Mouse (Mus musculus) left cerebral cortex, postnatal 36 days (tissue): ENCODE data around the gene Slc19a1. TPM values are rescaled to one million over a fixed set of nuclear protein-coding genes. Genes with fewer than 3 reads are reported as not detected.

ENCODE experiments used
- DNase-seq, 2 experiments: peaks; one replicate each; pipeline ENCODE4 v3.0.0; 2021 to 2022; ENCODE audit warnings: low spot score in 2 of 2, mixed read lengths in 1 of 2
- intact Hi-C: fragments of 180-260 bp; cut with DNase I; formaldehyde crosslinking; loops from one replicate; pipeline ENCODE4 v1.15.1; 2025
- total RNA-seq, 2 experiments: library from RNA; stranded (reverse); gene quantifications; 2 replicates each; pipeline ENCODE4 v1.2.3; 2021

Gene Slc19a1
- total RNA-seq, 2 experiments from 2014 or later: 22.1 to 23.0 TPM

GRCm38 (mm10) chr10:77030666-77031065 lies 1.4 kb upstream of the Slc19a1 start:
- intact Hi-C loops: loop anchor here (5.0 kb wide), 1 partner anchor 68 kb away; the partner anchor contains the start of gene Pcbp3
- no peak for DNase-seq

GRCm38 (mm10) chr10:77032591-77033322 lies 716 bp downstream of the Slc19a1 start:
- DNase-seq: peak; percentile 92 to 93
- intact Hi-C loops: loop anchor here (5.0 kb wide), 1 partner anchor 70 kb away; the partner anchor contains the start of gene Pcbp3

GRCm38 (mm10) chr10:77033323-77034025 lies 1.4 kb downstream of the Slc19a1 start:
- intact Hi-C loops: loop anchor here (5.0 kb wide), 1 partner anchor 71 kb away; the partner anchor contains the start of gene Pcbp3
- DNase-seq: peak; percentile 67 to 70

DNA sequence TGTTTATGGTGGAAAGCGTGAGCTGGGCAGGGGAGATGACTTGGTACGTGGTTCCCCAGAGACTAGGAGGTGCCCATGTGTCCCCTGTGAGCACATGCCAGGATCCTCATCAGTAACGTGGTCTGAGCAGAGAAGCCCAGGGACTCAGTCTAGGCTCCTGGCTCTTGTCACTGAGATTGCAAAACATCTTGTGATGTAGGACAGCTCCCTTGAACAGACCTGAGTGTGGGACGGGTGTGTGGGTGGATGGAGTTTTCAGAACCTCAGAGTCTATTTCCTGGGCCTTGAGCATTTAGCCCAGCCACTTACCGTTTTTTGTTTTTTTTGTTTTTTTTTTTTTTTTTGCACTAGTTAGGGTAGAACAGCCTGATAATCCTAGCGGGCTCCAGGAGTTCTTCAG lies 3.4 kb downstream of the Slc19a1 start:
- DNase-seq: peak; percentile 72 to 80
- intact Hi-C loops: no loop called here

DNA sequence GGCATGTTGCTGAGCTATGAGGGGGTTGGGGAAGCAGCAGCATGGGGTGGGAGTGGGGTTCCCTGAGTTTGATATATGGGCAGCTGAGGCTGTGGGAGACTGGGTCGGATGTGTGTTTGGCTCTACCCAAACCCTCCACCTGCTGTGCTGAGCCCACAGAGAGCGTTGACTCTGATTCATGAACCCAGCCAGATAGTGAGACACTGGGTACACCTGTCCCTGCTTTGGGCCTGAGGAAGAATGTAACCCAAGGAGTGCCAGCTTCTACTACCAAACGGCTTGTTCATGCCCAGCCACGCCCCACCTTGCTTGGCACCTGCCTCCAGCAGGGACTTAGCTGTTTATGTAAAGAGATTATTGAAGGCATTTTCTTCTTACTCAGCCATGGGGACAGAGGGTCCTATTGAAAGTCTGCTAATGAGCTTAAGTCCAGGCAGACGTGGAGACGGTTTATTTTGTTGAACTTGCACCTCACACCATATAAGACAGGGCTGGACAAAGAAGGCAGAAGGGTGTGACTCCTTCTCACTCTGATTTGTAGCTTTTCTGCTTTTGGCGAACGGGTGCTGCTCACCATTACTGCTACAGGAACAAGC lies 6.6 kb downstream of the Slc19a1 start:
- DNase-seq: no peak
- intact Hi-C loops: no loop called here

- intact Hi-C loops: no loop called here
- DNase-seq: no peak
Observed at GRCm38 (mm10) chr10:77048196-77048595, 16.2 kb downstream of the Slc19a1 start.

- intact Hi-C loops: no loop called here
- no peak for DNase-seq
Observed at GRCm38 (mm10) chr10:77048606-77049005, 16.6 kb downstream of the Slc19a1 start.

- intact Hi-C loops: no loop called here
- DNase-seq: no peak
Observed at GRCm38 (mm10) chr10:77056768-77057167, 24.7 kb downstream of the Slc19a1 start.

DNA sequence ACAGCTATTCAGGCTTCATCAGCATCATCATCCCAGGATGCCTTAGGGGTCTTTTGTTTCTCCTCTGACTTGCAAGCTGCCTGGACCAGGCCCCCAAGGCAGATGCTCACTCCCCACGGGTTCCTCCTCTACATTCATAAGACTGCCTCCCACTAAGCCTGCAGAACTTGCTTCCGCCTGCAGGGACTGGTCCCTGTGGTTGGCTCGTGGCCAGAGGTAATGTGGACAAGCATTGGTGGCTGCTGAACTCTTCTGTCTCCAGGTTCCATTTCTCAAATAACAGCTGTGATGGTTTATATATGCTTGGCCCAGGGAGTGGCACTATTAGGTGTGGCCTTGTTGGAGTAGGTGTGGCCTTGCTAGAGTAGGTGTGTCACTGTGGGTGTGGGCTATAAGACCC lies 29.4 kb downstream of the Slc19a1 start:
- no peak for DNase-seq
- intact Hi-C loops: no loop called here

DNA sequence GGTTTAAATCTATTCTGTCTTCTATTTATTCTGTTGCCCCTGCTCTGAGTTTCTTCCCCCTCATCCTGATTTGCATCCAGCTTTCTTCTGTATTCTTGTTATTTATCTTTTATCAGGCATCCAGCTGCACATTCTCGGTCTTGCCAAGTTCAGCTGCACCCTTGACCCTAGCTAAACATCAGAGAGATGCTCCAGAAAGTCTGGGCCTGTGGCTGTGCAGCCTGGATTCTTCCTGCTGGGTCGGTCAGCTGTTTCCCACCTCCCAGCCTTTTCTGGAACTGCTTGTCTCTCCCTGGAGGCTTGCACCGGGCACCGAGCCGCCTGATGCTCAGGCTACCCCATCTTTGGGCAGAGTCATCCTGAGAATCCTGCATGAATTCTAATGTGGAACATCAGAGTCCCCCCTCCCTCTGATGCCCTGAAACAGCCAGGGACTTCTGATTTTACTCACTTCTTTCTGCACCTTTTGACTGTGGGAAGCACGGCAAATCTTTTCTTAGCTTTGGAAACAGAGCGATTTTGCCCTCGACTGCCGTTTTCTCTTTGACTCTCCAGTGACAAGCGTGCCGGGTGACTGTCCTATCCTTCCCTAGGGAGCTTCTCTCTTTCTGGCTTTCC lies 30.5 kb downstream of the Slc19a1 start:
- intact Hi-C loops: no loop called here
- no peak for DNase-seq

- intact Hi-C loops: no loop called here
- no peak for DNase-seq
Observed at GRCm38 (mm10) chr10:77064239-77064638, 32.2 kb downstream of the Slc19a1 start.

DNA sequence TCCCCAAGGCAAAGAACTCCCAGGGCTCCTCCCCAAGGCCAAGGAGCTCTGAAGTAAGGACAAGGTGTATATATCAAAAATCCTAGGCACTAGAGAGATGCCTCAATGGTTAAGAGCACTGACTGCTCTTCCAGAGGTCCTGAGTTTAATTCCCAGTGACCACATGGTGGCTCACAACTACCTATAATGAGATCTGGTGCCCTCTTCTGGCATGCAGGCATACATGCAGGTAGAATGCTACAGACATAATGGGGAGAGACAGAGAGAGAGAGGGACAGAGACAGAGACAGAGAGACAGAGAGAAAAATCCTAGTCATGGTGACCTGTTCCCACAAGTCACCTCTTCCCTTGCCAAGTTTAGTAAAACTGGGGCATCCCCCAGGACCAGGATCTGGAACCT lies 32.6 kb downstream of the Slc19a1 start:
- no peak for DNase-seq
- intact Hi-C loops: loop anchor here (5.0 kb wide), 1 partner anchor 227 kb away; no protein-coding TSS in a partner anchor

GRCm38 (mm10) chr10:77068469-77068868 lies 36.4 kb downstream of the Slc19a1 start:
- DNase-seq: no peak

DNA sequence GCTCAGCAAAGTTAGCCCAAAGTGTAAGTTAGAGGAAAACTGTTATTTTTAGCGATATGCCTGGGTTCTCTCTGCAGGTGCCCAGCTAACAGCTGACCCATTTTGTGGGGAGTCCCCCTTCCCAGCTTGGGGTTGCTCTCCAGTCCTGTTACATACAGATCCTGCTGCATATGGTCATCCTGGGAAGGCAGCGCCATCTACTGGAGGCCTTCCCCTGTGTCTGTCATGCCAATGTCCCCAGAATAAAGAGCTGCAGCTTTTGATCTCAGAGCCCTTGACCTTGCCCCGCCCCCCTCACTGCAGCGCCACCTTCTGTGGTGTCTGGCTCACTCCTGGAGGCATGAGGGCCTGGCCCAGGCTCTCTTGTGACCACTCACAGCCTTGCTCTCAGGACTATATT lies 38.0 kb downstream of the Slc19a1 start:
- peak; percentile 33 to 42 for DNase-seq
- intact Hi-C loops: no loop called here

More at GRCm38 (mm10) chr10:77068469-77068868, 36.4 kb downstream of the Slc19a1 start:
- intact Hi-C loops: loop anchor here (5.0 kb wide), 1 partner anchor 231 kb away; no protein-coding TSS in a partner anchor

DNA sequence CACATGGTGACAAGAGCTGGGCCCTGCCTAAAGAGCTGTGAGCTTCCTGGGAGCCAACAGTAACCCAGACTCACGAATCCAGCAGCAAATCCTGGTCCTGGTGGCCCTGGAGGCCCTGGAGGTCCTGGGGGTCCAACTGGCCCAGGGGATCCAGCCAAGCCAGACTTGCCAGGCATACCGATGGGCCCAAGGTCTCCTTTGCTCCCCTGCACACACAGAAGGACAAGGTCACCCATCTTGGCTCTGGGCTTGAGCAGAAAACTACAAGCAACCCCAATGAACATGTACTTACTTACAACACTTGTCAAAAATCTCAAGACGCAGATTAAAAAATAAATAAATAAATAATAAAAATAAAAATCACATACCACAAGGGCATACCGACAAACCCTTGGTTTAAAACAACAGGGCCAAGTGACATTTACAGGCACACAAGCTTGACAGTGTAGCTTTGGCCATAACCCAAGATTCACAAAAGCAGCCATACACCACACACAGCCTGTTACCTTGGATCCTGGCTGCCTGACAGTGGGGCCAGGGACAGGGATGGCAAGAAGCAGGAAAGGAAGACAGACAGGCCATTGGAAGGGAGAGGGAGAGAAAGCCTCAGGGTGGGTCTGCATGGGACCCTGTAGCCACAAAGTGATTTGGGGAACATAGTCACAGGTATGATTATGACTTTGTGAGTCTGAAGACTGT lies 42.4 kb downstream of the Slc19a1 start:
- intact Hi-C loops: no loop called here
- no peak for DNase-seq

DNA sequence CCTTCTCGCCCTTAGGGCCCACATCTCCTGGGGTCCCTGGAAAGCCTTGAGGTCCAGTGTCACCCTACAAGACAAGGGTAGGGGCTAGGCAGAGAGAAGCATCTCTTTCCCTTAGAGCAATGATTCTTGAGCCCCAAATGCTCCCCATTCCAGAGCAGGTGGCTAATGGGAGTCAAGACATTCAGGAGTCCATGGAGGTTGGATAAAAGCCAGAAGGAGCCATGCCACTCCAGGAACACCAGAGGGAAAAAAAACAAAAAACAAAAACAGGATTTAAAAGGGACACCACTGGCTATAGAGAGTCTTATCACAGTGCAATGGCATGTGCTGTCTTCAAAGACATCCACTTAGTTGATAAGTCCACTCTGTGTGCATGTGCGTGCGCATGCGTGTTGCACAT lies 46.4 kb downstream of the Slc19a1 start:
- intact Hi-C loops: no loop called here
- DNase-seq: no peak

GRCm38 (mm10) chr10:77078961-77079360 lies 46.9 kb downstream of the Slc19a1 start:
- intact Hi-C loops: no loop called here
- DNase-seq: no peak

DNA sequence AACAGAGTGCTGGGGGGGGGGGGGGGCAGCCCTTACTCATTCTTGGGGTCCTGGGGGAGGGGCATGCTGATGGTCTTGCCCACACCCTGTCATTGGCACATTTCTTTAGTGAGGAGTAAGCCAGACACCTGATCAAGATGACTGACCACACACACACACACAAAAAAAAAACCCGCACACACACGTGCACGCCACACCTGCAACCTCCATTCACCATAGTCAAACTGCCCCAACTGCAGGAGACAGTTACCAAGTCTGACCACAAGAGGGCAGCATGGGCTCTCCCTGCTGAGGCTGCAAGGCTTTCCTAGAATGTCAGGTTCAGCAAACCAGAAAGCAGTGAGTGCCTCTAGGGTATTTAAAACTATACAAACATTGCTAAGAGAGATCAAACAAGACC lies 50.4 kb downstream of the Slc19a1 start:
- intact Hi-C loops: loop anchor here (1.0 to 2.0 kb wide), 2 partner anchors 46 to 170 kb away; no protein-coding TSS in a partner anchor
- DNase-seq: peak; percentile 66 to 77

DNA sequence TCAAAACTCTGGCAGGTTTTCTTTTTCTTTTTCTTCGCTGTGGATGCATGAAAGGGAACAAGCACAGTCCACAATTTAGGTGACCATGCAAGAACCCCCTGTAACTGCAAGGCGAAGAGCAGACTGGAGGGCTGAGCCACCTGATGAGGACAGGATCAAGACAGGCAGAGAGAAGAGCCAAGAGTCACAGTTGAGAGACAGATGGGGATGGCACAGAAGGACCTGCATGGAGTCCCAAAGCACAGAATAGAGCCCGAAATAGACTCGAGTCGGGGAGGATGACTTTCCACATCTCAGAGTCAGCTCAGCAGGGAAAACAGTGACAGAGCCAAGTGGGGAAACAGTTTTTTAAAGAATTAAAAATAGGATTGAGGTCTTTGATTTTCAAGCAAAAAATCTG lies 50.9 kb downstream of the Slc19a1 start:
- no peak for DNase-seq
- intact Hi-C loops: loop anchor here (1.0 to 2.0 kb wide), 2 partner anchors 45 to 170 kb away; no protein-coding TSS in a partner anchor
